Mouse (Mus musculus) CD4-positive naive resting alpha-beta T cell, adult 57 days (primary cell): ENCODE data around the gene Fos. TPM values are rescaled to one million over a fixed set of nuclear protein-coding genes. Genes with fewer than 3 reads are reported as not detected.

Experiments used
- total RNA-seq: library from RNA; stranded (reverse); gene quantifications from one replicate; pipeline ENCODE4 v1.2.4, GENCODE M21; 2023

The Fos gene
- 1,385 TPM for total RNA-seq

DNA sequence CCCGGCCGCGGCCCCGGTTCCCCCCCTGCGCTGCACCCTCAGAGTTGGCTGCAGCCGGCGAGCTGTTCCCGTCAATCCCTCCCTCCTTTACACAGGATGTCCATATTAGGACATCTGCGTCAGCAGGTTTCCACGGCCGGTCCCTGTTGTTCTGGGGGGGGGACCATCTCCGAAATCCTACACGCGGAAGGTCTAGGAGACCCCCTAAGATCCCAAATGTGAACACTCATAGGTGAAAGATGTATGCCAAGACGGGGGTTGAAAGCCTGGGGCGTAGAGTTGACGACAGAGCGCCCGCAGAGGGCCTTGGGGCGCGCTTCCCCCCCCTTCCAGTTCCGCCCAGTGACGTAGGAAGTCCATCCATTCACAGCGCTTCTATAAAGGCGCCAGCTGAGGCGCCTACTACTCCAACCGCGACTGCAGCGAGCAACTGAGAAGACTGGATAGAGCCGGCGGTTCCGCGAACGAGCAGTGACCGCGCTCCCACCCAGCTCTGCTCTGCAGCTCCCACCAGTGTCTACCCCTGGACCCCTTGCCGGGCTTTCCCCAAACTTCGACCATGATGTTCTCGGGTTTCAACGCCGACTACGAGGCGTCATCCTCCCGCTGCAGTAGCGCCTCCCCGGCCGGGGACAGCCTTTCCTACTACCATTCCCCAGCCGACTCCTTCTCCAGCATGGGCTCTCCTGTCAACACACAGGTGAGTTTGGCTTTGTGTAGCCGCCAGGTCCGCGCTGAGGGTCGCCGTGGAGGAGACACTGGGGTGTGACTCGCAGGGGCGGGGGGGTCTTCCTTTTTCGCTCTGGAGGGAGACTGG, at the start of gene Fos:
TSS of gene Fos (plus strand) at position 410 of the 817 bp plus-strand sequence.

Other genes starting within 250 kb of the Fos start
- 19.5 TPM for gene Mlh3, start 203.3 kb upstream of the Fos start, total RNA-seq
- 25.9 TPM for gene Acyp1, start 185.5 kb upstream of the Fos start, total RNA-seq
- not detected for gene Zc2hc1c, start 185.3 kb upstream of the Fos start, total RNA-seq
- gene Nek9, start 134.5 kb upstream of the Fos start, total RNA-seq = 52.7 TPM
- gene Tmed10, start 99.0 kb upstream of the Fos start, total RNA-seq = 155 TPM
- gene Jdp2, start 125.1 kb downstream of the Fos start, total RNA-seq = 2.2 TPM
- gene Batf, start 212.8 kb downstream of the Fos start, total RNA-seq = 46.1 TPM